Mouse (Mus musculus): ENCODE data around the gene Kcnk12. TPM values are rescaled to one million over a fixed set of nuclear protein-coding genes. Genes with fewer than 3 reads are reported as not detected.

Kcnk12 gene
- polyA plus RNA-seq, 1 experiment from 2014 or later = 0.10 TPM

GRCm38 (mm10) chr17:87737144-87737543 is 60.6 kb downstream of the Kcnk12 start:
- no peaks in the 10 kb centered on the region for H3K9me3 ChIP-seq
- H3K36me3 ChIP-seq (replicated peaks) = no peaks in the 10 kb centered on the region
- H3K27ac ChIP-seq (replicated peaks) = no peak overlapping the region
- H3K4me3 ChIP-seq = no peak overlapping the region
- DNase-seq (ENCODE audit: low spot score) = no peak
- WGBS = 77% methylated on average over 3 of the region's 3 CpGs
- peaks cover 8% of the 10 kb centered on the region for H3K4me1 ChIP-seq
- H3K27me3 ChIP-seq (replicated peaks; ENCODE audit: low read depth, poor library complexity, severe bottlenecking) = 0 out of 2 replicates have a peak, but pooled peaks cover 7% of the 10 kb centered on the region

GRCm38 (mm10) chr17:87734471-87734870 is 63.3 kb downstream of the Kcnk12 start:
- no peak for DNase-seq (ENCODE audit: low spot score)
- WGBS = 89% methylated on average over 8 of the region's 8 CpGs
- no peaks in the 10 kb centered on the region for H3K27me3 ChIP-seq (replicated peaks; ENCODE audit: low read depth, poor library complexity, severe bottlenecking)

GRCm38 (mm10) chr17:87731962-87732361 is 65.8 kb downstream of the Kcnk12 start:
- WGBS = 77% methylated on average over 4 of the region's 4 CpGs
- Histone ChIP-seq H3K9me3 (no peaks in the 10 kb centered on the region), H3K4me3 (no peak overlapping the region), H3K27me3 (replicated peaks; ENCODE audit: low read depth, poor library complexity, severe bottlenecking) (no peaks in the 10 kb centered on the region), H3K4me1 (no peaks in the 10 kb centered on the region), H3K27ac (replicated peaks) (no peak overlapping the region), H3K36me3 (replicated peaks) (peaks cover 5% of the 10 kb centered on the region)
- no peak for DNase-seq (ENCODE audit: low spot score)

More at GRCm38 (mm10) chr17:87734471-87734870, 63.3 kb downstream of the Kcnk12 start:
- H3K4me1 ChIP-seq = no peaks in the 10 kb centered on the region
- no peaks in the 10 kb centered on the region for H3K36me3 ChIP-seq (replicated peaks)
- no peak overlapping the region for H3K4me3 ChIP-seq
- H3K27ac ChIP-seq (replicated peaks) = no peak overlapping the region
- no peaks in the 10 kb centered on the region for H3K9me3 ChIP-seq

- Histone ChIP-seq H3K9me3 (no peaks in the 10 kb centered on the region), H3K27me3 (replicated peaks; ENCODE audit: low read depth, poor library complexity, severe bottlenecking) (no peaks in the 10 kb centered on the region), H3K36me3 (replicated peaks) (peaks cover 58% of the 10 kb centered on the region), H3K27ac (replicated peaks) (no peak overlapping the region), H3K4me1 (no peaks in the 10 kb centered on the region; the same call in 1 of the 2 replicates), H3K4me3 (no peak overlapping the region)
- no peak for DNase-seq (ENCODE audit: low spot score)
- WGBS = 91% methylated on average over 12 of the region's 12 CpGs
These were observed 71.1 kb downstream of the Kcnk12 start for GRCm38 (mm10) chr17:87726489-87727356.

- H3K4me3 ChIP-seq = no peak overlapping the region
- H3K4me1 ChIP-seq = no peaks in the 10 kb centered on the region; the same call in 1 of the 2 replicates
- H3K9me3 ChIP-seq = no peaks in the 10 kb centered on the region
- 91% methylated on average over 7 of the region's 7 CpGs for WGBS
- H3K36me3 ChIP-seq (replicated peaks) = peaks cover 78% of the 10 kb centered on the region
- H3K27me3 ChIP-seq (replicated peaks; ENCODE audit: low read depth, poor library complexity, severe bottlenecking) = no peaks in the 10 kb centered on the region
- H3K27ac ChIP-seq (replicated peaks) = no peak overlapping the region
- DNase-seq (ENCODE audit: low spot score) = no peak
These were observed 73.1 kb downstream of the Kcnk12 start for GRCm38 (mm10) chr17:87724727-87725126.

- Histone ChIP-seq H3K27ac (replicated peaks) (no peak overlapping the region), H3K4me1 (0 out of 2 replicates have a peak, but pooled peaks cover 4% of the 10 kb centered on the region), H3K36me3 (replicated peaks) (peaks cover 96% of the 10 kb centered on the region), H3K9me3 (no peaks in the 10 kb centered on the region), H3K4me3 (no peak overlapping the region), H3K27me3 (replicated peaks; ENCODE audit: low read depth, poor library complexity, severe bottlenecking) (no peaks in the 10 kb centered on the region)
- WGBS = 87% methylated on average over 8 of the region's 8 CpGs
- no peak for DNase-seq (ENCODE audit: low spot score)
These were observed 97.7 kb downstream of the Kcnk12 start for GRCm38 (mm10) chr17:87700101-87700500.

GRCm38 (mm10) chr17:87698996-87699765 is 98.6 kb downstream of the Kcnk12 start:
- no peak overlapping the region for H3K4me3 ChIP-seq
- peaks cover 96% of the 10 kb centered on the region for H3K36me3 ChIP-seq (replicated peaks)
- 0 out of 2 replicates have a peak, but pooled peaks cover 4% of the 10 kb centered on the region for H3K4me1 ChIP-seq
- 85% methylated on average over 16 of the region's 16 CpGs for WGBS
- H3K9me3 ChIP-seq = no peaks in the 10 kb centered on the region
- DNase-seq (ENCODE audit: low spot score) = no peak
- no peak overlapping the region for H3K27ac ChIP-seq (replicated peaks)
- no peaks in the 10 kb centered on the region for H3K27me3 ChIP-seq (replicated peaks; ENCODE audit: low read depth, poor library complexity, severe bottlenecking)

- DNase-seq (ENCODE audit: low spot score) = no peak
- no peak overlapping the region for H3K27ac ChIP-seq (replicated peaks)
- H3K4me1 ChIP-seq = 0 out of 2 replicates have a peak, but pooled peaks cover 4% of the 10 kb centered on the region
- H3K27me3 ChIP-seq (replicated peaks; ENCODE audit: low read depth, poor library complexity, severe bottlenecking) = no peaks in the 10 kb centered on the region
- no peak overlapping the region for H3K4me3 ChIP-seq
- WGBS = 90% methylated on average over 6 of the region's 6 CpGs
- H3K36me3 ChIP-seq (replicated peaks) = peaks cover 94% of the 10 kb centered on the region
- H3K9me3 ChIP-seq = no peaks in the 10 kb centered on the region
These were observed 101.0 kb downstream of the Kcnk12 start for GRCm38 (mm10) chr17:87696814-87697213.

GRCm38 (mm10) chr17:87695874-87696465 is 101.8 kb downstream of the Kcnk12 start:
- H3K36me3 ChIP-seq (replicated peaks) = peaks cover 94% of the 10 kb centered on the region
- no peaks in the 10 kb centered on the region for H3K9me3 ChIP-seq

More at GRCm38 (mm10) chr17:87695874-87696465, 101.8 kb downstream of the Kcnk12 start:
- WGBS = 94% methylated on average over 11 of the region's 11 CpGs
- no peak overlapping the region for H3K27ac ChIP-seq (replicated peaks)
- DNase-seq (ENCODE audit: low spot score) = no peak
- 0 out of 2 replicates have a peak, but pooled peaks cover 4% of the 10 kb centered on the region for H3K4me1 ChIP-seq
- no peaks in the 10 kb centered on the region for H3K27me3 ChIP-seq (replicated peaks; ENCODE audit: low read depth, poor library complexity, severe bottlenecking)
- no peak overlapping the region for H3K4me3 ChIP-seq

Other genes starting within 250 kb of the Kcnk12 start
- 76.2 and 81.0 TPM in 2 replicates for gene Epcam, start 162.0 kb downstream of the Kcnk12 start, polyA plus RNA-seq (2016; fragmentation: Nextera tagmentation; extraction: Ambion mirVana)
- 124 and 131 TPM in 2 replicates for gene Msh2, start 125.7 kb downstream of the Kcnk12 start, polyA plus RNA-seq (2016; fragmentation: Nextera tagmentation; extraction: Ambion mirVana)
- gene Rpl36-ps4, start 123.0 kb upstream of the Kcnk12 start, polyA plus RNA-seq (2016; fragmentation: Nextera tagmentation; extraction: Ambion mirVana) = not detected in 2 replicates
- 88.8 and 89.1 TPM in 2 replicates for gene Msh6, start 177.1 kb upstream of the Kcnk12 start, polyA plus RNA-seq (2016; fragmentation: Nextera tagmentation; extraction: Ambion mirVana)

Measured in embryonic facial prominence, embryonic 10.5 days (tissue).